Mouse (Mus musculus): ENCODE measurements at regions not wholly inside any gene's neighbourhood (a gene's known extent, or its start where the extent isn't known, plus 50 kb on each side); places are given as distances from the start of the nearest gene placed in this dataset.

- TF ChIP-seq CTCF (IDR thresholded peaks at IDR 0.05; ENCODE audit: extremely low read depth, insufficient read depth, insufficient read length, insufficient replicate concordance) (no peak), POLR2A (IDR thresholded peaks at IDR 0.05; ENCODE audit: low read depth, low read length) (no peak)
Measured at GRCm38 (mm10) chr12:45211131-45211530, 136.6 kb upstream of the Stxbp6 start.
